Mouse (Mus musculus): ENCODE data around the gene Ghrhr.

Gene Ghrhr

DNA sequence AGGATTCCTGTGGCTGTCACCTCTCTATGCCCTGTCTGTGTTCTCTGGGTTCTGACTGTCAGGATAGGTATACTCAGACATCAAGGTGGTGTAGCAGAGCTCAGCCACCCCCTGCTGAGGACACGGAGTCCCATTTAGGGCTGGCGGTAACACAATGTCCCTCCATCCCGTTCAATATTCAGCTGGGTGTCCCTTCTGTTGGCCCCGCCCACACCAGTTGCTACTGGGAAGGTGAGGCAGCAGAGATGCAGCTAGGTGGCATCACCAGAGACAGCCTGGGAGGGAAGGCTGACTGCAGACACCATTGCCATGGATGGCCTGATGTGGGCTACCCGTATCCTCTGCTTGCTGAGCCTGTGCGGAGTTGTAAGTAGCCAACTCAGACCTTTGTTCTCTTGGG lies at the start of gene Ghrhr:
Gene Ghrhr (plus strand): TSS at position 220 of the 400 bp plus-strand sequence.
- DNase-seq = no peak

DNA sequence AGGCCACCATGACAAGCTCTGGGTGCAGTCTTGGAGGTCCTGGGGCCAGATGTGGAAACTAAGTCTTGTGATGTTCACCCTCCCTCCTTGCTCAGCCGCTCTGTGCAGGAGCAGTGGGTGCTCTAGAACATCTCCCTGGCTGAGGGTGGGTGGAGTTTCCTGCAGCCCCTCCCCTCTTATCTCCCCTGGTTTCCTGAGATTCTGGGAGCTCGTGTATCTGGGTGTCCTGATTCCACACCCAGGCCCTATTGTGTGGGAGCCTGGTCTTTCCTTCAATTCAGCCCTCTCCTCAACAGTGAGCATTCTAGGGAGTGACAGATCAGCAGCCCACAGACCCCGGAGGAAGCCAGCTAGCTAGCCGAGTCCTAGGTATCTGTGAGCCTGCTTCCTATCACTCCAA lies 49.8 kb upstream of the Ghrhr start:
- no peak for DNase-seq

DNA sequence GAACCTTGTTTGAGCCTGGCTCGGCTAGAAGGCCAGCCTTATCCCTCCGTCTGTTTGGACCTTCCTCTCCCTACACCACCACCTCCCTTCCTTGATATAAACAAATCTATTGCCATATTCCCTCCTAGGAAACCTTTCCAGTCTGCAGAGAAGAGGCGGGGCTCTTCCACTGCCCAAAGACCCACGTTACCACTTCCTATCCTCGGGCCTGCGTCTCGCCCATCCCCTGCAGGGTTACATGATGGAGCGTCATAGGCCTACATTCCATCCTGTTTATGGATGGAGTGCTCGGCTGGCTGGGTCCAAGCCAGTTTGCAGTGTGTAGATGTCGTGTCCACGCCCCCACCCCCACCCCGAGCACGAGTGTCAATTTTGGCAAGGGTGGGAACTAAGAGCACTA lies 48.8 kb upstream of the Ghrhr start:
- DNase-seq = no peak

DNA sequence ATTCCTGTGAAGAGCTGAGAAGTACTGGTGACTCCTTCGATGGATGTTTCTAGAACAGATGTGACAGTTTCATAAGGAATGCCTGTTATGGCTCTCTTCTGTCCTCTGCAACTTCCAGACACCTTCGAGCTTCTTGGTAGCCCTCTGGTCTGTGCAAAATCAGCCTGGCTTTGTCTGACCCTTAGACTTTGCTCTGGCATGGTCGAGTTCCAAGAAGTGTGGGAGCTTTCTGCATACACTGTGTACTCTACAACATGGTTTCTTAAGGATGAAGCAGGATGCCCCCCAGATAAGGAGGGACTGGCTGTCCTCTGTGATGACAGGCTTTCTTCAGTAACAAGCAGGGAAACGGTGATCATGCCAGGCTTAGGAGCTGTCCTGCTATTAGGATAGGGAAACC lies 47.9 kb upstream of the Ghrhr start:
- no peak for DNase-seq

DNA sequence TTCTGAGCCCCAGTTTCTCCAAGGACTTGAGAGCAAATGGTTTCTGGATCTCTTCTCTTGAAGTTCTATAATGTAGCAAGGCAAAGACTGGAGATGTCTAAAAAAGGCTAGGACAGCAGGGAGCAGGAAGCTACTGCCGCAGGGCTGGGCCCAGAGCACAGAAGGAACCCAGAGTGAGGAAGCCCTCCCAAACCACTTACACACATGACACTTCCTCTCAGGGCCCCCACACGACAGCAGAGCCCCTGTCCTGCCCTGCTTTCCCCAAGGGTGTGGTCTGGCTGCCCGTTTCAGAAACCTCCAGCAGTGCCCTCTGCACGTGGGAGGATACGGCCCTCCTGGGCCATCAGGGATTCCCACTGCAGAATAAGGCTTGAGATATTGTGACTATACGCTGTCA lies 44.8 kb upstream of the Ghrhr start:
- no peak for DNase-seq

DNA sequence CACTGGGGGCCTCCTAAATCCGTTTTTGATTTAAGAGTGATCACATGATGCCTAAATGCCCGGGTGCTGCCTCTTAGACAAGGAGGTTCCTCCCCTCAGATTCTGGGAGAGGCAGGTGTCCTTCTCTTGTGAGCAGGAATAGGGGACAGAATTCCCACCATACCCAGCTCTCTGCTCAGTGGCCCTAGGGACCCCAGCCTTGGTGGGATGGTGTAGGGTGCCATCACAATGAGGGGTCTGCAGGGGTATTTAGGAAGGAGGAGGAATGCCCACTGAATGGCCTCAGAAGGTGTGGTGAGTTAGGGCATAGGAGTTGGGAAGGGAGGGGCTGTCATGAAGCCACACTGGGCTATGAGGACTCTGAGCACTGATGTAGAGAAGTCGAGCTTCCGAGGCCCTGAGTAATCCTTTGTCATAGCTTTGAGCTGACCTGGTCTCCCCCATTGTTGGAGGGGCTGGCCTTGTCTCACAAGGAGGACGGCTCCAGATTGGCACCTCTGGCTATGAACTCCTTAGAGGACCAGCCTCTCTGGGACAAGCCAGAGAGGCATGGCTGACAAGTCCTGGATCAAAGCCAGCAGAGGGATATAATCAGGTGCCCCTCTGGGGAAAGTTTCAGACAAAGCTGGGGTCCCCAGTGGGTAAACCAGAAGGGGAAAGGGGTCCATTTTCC lies 43.9 kb upstream of the Ghrhr start:
- DNase-seq = no peak

DNA sequence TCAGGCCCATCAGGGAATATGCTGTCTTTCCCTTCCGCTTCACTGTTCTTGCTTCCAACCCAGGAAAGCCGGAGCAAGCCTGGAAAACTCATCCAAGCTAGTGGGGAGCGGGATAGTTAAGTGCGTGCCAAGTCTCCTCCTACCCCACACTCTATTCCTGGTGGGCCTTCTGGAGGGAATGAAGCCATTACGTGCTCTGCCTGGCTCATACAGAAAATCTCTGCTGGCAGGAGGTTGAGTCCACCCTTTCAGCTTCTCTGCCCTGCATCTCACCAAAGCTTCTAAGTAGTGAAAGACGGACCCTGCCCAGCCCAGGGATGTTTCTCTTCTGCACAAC lies 43.4 kb upstream of the Ghrhr start:
- DNase-seq = no peak

DNA sequence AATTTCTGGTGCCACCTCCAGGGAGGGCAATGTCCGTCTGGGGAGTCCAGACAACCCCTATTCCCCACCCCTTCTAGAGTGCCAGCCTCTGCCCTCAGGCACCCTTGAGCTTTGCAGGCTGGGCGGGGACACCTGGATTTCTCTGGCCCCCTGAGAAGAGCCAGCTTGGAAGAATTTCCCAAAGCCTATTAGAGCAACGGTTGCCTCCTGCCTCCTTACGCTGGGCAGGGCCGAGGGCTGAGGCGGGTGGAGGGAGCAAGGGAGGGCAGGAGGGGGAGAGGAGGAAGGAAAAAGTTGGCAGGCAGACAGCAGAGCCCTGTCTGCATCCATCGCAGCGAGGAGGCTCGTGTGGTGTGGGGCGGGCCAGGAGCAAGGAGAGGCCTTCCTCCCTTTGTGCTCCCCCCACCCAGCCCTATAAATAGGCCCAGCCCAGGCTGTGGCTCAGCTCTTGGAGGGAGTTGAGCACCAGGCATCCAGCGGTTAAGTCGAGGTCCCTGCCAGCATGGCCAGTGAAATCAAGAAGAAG lies 40.0 kb upstream of the Ghrhr start, which contains the start of gene Aqp1:
Gene Aqp1 (plus strand): TSS at position 444 of the 526 bp plus-strand sequence.
- no peak for DNase-seq

DNA sequence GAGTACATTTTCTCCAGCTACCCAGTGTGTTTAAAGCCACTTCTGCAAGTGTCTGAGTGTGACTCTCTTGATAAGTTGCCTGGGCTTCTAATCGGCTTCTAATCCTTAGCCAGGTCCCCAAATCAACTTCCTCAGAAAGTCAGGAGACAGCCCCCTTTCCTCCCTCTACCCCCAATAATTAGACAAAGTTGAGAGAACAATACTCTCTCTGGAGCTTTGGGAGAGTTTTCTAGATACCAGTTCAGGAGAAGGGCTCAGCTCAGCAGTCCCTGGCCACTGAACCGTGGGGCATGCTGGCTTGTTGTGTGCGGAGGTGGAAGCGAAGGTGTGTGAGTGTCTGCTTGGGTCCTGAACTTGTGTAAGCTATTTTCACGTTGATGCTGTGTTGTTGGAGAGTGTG lies 38.9 kb upstream of the Ghrhr start:
- no peak for DNase-seq

DNA sequence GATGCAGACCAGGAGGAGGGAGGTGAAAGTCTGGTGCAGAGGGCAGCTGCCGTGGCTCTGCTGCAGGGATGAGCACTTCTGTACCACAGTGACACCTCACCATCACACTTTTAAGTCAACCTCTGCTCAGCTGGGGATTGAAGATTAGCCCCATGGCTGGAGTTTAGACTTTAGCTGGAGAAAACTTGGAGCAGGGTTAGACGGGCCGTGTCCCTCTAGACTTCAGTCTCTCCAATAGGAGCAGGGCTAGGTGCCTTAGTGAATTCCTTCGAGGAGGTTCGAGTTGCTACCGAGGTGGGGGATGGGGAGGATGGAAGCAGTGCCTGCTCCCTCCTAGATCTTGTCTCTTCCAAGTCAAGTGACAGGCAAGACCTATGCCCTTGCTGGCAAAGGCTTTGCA lies 38.0 kb upstream of the Ghrhr start:
- no peak for DNase-seq

DNA sequence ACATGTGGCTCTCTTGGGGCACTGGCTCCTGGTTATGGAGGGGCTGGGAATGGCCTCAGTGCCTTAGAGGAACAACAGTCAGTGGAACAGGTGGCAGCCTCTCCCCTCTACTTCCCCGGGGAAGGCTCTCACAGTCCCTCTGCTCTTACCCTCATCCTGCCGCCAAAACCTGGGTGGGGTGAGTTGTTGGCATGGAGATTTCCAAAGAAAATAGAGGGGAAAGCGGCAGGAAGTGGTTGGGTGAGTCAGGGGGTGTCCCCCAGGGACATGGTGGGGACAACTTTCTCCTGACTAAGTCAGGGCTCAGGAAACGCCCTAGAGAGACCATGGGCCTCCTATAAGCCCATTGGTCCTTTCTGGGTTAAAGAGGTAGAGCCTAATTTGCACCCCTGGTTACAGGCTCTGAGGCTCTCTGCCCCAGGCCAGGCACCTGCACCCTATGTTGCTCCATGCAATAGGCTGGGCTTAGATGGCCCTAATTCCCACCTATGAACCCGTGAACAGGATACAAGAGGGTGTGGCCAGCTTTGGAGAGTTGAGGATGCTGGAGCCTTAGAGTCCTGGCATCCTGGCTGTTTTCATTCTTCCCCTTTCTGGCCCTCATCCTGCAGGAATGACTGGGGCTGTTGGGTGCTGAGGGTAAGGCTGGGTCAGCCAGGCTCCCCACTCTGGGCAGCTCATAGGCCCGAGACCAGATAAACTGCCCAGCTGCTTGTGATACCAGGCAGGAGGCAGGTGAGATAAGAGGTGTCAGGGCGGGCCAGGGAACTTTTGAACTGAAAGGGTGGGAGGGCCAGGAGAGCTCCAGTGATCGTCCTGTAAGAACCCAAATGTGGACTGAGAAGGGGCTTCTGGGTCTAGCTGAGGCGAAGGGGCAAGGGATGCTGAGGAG lies 36.9 kb upstream of the Ghrhr start:
- DNase-seq = no peak

DNA sequence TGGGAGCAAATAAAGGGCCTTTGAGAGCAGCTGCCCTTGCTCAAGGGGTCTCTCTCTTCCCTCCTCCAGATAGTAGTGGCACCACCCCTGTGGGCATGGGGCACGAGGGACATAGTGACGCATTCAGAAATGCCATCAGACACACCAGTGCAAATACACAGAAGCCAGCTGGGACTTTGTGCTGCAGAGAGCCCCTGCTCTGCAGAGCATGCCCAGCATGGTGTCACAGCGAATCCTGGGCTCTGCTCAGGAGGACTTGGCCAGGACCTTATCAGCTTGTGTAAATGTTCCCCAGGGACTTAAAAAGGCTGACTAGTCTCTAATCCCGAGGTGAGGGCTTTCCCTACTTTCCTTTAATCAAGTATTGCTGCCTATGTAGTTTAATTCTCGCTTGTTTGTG lies 34.4 kb upstream of the Ghrhr start:
- DNase-seq = no peak

DNA sequence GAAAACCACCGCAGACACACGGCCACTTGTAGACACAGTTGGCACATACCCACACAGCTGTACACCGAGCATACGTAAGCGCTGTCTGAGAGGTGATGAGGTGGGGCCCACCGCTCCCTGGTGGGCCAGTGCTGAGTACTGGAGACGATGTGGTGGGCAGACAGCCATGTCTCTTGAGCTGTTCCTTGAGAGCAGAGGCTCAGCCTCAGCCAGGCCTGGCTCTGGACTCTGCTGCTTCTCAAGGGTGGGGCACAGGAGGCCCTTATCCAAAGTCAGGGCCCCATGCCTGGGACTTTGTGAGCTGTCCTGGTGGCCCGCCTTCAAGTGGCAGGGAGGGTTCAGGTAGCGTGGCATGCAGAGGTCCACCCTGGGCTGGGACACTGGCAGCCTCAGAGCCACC lies 33.8 kb upstream of the Ghrhr start:
- DNase-seq = no peak

DNA sequence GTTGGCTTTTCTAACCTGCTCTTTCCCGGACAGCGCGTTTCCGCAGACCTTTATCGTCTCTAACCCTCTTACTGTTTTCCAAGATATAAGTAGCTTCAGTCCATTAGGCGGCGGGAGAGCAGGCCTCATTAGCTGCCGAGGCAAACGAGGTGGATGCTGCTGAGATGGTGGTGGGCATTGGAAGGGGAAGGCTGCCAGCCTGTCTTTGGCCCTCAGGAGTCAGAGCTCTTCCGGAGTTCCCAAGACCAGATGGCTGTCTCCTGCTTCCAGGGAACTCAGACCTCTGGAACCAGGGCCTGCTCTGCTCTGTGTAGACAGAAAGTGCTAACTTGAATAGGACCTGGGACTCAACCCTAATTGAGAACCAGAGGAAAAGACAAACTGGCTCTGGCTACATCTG lies 32.6 kb upstream of the Ghrhr start:
- DNase-seq = no peak

DNA sequence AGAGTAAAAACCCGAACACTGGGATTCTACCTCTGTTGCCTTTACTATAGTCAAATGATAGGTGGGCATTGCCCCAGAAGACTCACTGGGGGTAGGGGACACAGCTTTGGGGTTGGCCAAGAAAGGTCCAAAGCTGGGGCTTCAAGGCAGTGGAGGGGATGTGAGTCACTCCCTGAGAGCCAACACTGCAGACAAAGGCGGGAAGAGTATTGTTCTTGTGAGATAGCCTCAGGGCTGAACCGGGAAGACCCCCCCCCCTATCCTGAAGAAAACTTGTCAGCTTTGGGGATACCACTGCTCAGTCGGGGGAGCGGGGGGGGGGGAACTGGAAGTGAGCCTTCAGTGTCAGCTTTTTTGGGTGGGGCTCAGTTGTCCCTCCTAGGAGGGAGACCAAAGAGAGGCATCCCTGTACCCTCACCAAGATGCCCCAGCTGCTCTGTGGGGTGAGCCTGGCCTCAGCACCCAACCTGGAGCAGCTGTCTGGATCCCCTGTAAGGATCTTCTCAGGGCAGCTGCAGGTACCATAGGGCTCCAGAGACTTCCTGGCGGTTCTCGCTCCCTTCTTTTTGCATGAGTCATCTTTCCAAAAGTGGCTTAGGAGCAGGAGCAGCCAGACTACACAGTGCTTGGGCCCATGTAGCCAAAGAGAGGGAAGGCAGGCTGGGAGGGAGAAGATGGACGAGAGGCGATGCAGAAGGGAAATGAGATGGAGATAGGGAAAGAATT lies 31.6 kb upstream of the Ghrhr start:
- DNase-seq = no peak

DNA sequence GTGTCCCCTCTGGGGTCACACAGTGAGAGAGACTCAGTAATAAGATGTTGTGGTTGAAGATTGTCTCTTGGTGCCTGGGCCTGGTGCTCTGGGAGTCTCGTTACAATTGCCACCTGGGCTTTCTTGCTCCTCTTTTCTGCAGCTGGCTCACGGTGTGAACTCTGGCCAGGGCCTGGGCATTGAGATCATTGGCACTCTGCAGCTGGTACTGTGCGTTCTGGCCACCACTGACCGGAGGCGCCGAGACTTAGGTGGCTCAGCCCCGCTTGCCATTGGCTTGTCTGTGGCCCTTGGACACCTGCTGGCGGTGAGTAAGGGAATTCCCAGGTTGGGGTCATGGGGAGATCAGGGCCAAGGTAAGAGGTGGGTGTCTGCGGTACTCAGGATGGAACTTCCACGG lies 30.8 kb upstream of the Ghrhr start:
- no peak for DNase-seq

DNA sequence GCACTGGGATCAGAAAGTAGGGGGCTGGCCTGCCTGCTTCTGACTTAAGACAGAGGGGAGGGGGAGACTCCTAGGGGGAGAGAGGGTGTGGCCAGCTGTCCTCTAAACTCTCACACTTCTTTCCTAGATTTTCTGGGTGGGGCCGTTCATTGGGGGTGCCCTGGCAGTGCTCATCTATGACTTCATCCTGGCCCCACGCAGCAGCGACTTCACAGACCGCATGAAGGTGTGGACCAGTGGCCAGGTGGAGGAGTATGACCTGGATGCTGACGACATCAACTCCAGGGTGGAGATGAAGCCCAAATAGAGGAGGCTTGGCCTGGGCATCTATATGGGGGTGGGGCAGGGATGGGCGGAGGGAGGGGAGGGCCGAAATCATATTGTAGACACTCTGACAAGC lies 29.6 kb upstream of the Ghrhr start:
- DNase-seq = no peak

DNA sequence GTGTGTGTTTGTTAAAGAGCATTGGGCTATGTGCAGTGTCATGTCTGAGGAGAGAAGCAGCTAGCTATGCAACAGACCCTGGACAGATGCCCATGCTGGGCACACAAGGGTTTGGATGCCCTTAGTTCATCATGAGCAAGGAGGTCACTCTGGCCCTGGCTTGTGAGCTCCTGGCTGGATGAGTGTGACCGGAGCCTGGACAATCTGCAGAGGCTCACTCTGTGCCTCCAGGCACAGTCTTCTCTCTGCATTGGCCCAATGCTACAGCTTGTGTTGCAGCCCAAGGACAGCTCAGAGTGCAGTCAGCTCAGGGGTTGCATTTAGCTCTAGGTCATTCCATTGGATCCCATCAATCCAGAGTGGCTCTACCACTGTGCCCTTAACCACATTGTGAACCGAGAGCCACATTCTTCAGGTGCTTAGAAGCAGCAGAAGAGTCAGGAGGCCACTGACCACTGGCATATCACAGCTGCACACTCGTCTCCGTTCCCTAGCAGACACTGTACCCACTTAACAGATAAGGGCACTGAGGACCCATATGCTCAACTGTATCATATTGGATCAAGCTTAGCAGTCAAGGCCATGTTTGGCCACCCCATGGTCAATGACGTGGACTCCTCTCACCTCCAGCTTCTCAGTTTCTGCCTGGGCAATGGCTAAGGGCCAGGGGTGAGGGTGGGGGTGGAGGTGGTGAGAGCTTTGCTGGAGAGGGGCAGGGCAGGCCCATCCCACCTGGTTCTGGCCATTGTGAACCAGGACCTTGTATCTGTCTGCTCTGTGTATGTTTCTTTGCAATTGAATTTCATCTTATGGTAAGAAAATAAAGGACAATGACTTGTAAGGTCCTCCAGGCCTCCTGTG lies 28.2 kb upstream of the Ghrhr start:
- no peak for DNase-seq

DNA sequence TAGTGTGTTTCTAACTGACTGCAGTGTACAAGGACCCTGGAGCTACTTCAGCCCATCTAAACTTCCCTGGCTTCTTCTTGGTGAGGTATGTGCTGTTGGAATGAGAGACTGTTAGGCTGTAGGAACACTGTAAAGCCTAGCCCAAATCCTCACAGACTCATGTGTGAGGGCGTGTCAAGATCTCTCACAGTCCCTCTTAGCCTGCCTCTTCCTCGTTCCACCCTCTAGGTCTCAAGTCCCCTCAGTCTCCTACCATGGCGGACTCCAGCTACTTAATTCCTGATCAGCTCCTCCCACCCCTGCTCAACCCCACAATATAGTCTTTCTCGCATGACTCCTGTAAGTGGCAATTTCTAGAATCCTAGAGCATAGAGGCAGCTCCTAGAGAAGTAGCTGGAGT lies 26.9 kb upstream of the Ghrhr start:
- DNase-seq = no peak

DNA sequence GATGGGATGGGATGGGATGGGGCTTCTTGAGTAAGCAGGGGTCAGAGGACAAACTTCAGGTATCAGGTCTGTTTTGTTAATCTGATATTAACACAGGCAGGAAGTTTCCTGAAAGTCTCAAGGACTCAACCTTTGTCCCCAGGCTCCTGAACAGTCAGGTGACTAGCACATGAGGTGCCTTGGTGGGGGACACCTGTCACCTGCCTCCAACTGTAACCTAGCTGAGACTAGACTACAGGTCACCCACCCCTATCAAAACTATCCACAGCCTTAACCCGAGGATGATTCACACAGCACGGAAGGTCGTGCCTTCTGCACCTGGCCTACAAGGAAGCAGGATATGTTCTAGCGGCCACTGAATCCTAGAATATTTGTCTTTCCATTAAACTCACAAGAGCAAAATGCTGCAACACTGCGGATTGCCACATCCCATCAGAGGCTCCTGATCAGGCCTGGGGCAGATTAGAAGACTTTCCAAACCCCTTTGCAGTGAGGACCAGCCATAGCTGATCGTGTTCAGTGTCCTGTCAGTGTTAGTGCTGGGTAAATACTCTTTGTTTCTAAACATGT lies 25.6 kb upstream of the Ghrhr start:
- no peak for DNase-seq

DNA sequence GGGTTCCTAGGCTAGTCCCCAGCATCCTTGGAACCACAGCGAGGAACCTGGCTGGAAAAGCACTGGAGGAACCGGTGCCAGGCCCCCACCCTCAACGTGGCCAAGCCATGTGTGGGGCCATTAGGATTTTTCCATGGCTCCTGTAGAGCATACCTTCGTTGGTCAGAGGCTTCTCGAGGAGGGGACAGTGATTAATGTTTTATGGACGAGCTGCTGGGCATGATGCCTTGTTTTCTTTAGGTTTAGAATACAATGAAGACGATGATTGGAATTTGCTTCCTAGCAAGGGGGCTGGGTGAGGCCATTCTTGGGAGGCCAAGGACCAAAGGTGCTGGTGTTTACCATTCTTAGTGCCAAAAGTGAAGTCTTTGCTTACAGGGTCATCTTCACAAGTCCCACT lies 24.4 kb upstream of the Ghrhr start:
- DNase-seq = no peak

DNA sequence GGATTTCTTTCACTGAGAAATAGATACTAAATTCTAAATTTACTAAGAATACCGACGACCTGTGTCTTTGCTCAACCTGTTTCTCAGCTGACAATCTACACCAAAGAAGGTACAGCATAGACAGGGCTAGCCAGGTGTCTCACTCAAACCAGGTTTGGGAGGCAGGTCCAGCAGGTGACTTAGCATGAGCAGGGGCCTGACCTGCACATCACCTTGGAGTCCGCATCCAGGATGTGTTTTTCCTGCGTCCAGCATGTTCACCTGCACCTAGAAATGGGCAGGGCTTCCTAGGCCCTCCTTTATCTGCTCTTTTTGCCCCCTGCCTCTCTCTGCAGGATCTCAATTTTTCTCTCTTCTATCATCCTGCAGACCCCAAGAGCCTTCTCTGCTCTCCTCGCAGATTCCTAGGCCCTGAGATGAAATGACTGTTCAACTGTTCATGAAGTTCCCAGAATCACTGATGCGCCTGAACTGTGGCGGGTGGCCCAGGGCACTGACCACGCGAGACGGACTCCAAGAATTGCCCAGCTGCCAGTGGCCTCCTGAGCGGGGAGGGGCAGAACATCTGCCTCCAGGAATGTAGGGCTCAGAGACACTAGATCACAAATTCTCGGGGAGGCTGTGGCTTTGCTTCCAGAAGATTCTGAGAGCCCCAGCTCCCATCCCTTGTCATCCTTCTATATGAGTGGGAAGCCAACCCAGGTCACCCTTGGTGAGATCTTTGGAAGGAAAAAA lies 22.2 kb upstream of the Ghrhr start:
- no peak for DNase-seq

Measured in cerebellum, adult 11 months (tissue).